Mouse (Mus musculus): ENCODE results near the gene Uchl1.

The Uchl1 gene

DNA sequence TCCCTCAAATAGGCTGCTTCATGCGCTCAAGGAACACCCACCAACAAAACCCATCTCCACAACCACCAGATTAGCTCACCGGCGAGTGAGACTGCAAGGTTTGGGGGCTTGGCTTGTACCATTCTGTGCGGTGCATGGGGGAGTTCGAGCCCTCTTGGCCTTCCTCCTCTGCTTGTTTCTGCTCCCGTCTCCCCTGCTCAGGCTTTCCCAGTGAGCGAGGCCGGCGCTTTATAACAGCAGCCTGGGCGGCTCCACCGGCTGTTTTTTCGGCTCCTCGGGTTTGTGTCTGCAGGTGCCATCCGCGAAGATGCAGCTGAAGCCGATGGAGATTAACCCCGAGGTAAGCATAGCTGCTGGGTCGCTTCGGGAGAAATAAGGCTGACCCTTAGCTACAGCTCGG is at the start of gene Uchl1:
Uchl1 (plus strand) TSS at position 109 of the 400 bp plus-strand sequence.
- DNase-seq = peak; percentile 94

DNA sequence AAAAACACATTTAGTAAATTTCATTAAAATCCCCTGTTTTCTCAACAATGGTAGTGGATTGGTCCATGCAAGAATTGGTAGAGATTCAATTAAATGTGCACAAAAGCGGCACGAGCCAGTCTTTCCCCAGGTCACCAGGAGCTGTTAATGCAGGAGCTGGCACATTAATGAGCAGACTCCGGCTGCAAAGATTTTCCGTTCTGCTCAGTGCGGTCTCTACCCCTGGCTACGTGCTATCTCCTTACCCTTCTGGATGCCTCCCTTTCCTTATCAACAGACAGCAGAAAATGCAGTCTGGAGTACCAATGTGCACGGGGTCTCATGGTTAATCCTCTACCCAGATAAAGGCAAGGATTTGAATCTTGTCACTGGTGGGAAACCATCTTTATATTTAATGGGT is 48.1 kb upstream of the Uchl1 start:
- DNase-seq = no peak

DNA sequence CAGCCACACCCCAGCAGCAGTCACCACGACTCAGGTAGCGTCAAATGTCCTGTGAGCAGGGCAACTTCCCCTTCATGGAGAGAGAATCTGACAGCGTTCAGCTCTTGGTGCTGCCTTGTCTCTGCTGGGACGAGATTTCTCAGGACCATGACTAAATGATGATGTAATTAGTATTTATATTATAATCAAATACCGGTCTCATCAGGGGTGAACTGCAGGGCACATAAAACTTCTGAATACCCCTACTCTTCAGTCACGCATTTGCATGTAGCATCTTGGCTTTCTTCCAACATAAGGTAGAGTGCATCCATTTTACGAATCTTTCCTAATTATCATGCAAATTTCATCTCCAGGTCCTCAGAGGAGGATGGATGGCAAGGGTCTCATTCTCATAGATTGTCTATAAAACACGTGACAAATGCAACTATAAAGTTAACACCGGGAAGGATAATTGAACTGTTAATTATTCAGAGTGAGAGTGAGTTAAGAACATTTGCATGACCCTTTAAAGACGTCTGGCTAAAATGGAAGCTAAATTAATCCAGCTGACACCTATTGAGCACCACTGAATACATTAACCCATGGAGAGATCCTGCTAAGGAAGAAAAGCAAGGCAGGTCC is 40.3 kb upstream of the Uchl1 start:
- DNase-seq = no peak

DNA sequence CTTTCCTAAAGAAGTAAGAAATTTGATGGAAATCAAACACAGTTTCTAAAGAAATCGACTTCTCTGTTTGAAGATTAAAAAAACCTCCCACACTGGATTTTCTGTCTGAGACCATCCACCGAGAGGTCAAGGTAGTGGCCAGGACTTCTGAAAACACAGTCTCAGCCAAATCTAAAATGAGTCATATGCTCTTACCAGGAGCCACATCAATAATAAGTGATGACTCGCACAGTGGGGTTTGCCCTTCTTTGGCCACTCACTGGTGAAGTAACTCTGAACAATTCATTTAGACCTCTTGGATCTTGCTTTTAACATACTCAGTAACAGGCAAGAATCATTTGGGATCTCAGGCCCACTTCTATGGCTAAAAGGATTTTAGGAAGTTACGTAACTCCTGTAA is 33.7 kb upstream of the Uchl1 start:
- DNase-seq = no peak

DNA sequence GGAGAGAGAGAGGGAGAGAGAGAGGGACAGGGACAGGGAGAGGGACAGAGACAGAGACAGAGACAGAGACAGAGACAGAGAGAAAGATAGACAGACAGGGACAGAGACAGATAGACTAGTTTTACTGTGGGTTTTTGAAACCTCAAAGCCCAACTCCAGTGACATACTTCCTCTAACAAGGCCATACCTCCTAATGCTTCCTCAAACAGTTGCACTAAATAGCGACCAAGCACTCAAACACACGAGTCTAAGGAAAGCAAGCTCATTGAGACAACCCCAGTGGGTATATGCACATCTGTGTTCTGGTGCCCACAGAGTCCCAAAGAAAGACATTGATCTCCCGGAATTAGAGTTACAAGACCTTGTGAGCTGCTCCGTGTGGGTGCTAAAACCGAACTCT is 32.6 kb upstream of the Uchl1 start:
- DNase-seq = no peak

DNA sequence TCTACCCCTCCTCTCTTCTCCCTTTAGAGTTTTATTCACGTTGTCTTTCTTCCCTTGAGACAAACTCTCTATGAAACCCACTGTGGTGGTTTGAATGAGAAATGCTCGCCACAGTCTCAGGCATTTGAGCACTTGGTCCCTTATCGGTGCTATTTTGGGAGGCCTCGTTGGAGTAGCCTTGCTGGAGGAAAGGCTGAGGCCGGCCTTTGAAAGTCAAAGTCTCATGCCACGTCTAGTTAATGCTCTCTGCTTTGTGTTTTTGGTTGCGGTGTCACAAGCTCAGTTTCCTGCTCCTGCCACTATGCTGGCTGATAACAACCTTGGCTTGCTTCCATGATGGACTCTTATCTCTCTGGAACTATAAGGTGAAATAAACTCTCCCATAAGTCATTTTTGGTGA is 28.4 kb upstream of the Uchl1 start:
- DNase-seq = no peak

DNA sequence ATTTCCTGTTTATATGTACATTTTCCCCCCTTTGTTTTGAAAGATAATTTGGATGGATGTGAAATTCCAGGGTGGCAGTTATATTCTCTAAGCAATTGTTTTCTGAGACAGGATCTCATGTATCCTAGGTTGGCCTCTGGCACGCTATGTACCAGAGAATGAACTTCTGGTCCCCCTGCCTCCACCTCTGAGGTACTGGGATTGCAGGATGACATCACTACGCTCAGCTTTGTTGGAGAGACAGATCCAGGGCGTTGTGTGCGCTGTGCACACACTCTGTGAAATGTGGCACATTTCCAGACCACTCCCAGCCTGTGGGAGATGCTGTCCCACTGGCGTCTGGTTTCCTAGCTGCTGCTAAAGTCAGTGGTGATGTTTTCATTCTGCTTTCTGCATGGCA is 21.7 kb upstream of the Uchl1 start:
- DNase-seq = peak; percentile 13

DNA sequence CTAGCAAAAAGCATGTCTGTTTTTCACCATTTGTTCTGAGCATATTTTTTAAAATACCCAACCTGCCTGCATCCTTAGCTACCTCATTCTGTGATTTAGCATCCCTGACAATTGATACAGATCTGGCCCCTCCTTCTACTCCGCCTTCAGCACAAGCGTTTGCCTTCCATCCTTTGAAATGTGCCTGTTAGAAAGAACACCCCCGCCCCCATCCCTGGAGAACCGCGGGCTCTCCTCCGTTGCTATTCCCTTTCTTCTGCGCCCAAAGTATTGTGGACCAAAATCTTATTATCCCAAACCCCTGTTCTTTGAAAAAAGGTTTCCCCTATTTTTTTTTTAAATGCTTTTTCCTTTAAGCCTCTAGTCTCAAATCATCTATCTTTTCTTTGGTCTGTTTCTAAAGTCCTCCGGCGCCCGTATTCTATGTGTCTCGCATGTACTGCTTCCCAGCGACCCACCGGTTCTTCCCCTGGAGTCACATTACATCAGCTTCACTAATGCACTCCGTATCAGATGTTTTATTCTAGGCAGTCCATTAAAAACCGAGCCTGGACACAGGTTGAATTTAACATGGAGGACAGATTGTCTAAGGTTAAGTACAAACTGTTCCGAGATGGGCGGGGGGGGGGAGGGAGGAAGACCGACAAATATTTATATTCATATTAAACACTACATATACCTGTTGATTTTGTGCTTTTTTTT is 551 bp upstream of the Uchl1 start:
- peak; percentile 62 for DNase-seq

DNA sequence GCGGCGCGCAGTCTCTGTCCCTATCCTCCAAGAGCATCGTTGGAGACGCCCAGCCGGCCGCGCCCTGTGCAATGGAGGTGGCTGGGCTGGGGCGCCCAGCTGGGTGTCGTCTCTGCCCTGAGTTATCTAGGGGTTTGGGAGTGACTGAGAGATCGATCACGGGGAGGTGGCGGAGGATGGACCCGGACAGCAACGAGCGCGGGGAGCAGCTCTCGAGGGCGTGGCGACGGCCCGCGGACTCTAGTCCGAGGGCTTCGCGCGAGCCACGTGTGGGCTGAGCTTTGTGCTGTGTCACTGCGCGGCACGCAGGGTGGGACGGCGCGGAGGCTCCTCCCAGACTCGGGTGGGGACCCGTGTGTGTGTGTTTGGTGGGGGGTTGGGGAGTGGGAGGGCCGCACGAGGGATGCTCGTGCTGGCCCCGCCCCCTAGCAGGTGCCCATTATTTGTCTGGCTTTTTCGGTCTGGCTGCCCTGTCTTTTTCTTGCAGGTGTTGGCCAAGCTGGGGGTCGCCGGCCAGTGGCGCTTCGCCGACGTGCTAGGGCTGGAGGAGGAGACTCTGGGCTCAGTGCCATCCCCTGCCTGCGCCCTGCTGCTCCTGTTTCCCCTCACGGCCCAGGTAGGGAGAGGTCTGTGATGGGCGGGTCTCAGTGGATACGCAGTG is 696 bp downstream of the Uchl1 start:
- DNase-seq = peak; percentile 79

DNA sequence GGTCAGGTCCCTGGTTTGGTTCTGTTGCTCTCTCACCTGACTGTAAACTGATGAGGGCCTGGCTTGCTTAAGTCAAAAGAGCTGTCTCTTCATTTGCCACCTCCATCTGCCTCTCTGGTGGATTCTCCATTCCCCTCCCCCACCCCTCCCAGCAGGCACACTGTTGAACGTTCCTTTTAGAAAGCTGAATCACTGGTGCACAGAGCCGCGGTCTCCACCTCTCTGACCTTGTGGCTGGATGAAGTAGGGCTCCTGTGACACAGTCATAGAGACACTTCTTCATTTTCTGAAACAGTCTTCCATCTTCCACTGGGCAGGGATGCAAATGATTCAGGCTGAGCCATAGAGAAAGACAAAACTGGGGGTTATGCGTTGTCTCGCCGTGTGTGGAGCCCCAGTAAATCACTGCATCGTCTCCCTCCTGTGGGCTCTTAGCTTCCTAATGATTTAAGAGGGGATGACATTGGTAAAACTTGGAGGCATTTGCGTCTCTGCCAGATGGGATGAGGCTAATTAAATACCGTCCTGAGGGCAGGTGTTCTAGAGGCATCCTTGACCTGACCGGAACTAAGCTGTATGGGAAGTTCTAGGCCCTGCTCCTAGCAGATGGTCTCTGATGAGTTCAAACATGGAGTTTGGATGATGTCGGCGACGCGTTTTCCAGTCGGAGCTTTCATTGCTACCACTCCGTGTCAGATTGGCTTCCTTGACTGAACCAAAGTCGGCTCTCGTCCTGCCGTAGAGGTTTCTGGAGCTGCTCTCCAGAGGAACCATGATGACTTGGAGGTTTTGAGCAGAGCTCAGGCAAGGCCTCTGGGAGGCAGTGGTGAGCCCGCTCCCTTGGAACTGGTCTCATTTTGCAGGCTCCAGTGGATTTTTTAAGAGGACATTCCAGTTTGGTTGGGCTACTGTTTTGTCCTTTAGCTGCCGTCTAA is 1.8 kb downstream of the Uchl1 start:
- DNase-seq = peak; percentile 40

DNA sequence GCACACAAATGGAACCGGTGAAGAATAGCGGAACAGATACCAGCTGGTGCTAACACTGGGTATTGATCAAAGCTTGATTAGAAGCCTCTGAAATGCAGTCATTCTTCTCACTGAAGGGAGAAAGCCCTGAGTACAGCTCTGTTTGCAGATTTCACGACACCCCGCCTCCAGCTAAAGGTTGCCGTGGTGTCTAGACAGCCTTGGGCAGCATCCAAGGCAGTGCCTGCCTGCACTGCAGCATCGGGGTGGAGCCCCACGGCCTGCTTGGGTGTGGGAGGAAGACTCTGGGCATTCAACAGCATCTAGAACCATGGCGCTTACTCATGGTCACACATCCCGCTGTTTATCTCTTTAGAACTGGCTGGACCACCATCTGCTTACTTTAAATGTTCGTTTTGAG is 3.3 kb downstream of the Uchl1 start:
- DNase-seq = no peak

DNA sequence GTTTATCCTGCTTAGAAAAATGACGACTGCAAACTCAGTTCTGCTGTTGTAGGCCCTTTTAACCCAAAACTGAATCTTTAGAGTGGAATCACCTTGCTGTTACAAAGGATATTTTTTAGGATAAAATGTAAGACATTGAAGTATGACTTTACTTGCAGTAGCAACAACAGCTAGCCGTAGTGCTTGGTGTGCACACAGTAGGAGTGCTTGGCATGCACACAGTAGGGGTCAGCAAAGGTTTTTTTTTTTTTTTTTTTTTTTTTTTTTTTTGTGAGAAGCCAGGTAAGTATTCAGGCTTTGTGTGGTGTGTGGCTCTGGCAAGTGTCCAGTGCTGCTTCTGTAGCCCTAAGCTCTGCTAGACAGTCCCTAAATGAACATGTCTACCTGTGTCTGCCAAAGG is 10.0 kb downstream of the Uchl1 start:
- no peak for DNase-seq

DNA sequence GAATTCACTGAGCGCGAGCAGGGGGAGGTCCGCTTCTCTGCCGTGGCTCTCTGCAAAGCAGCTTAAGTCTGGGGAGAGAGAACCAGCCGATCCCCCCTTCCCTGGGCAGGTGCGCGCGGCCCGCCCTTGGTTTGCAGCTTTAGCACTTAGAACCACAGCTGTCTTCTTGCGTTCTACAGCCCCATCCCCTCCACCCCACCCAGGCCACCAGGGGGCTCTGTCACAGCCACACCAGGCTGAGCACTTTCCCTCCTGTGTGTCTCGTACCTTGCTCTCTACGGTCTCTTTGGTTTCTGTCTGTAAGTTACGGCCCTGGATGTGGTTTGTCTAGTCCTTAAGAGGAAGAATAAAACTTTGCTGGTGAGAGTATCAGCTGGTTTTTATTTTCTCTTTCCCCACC is 11.0 kb downstream of the Uchl1 start:
- no peak for DNase-seq

DNA sequence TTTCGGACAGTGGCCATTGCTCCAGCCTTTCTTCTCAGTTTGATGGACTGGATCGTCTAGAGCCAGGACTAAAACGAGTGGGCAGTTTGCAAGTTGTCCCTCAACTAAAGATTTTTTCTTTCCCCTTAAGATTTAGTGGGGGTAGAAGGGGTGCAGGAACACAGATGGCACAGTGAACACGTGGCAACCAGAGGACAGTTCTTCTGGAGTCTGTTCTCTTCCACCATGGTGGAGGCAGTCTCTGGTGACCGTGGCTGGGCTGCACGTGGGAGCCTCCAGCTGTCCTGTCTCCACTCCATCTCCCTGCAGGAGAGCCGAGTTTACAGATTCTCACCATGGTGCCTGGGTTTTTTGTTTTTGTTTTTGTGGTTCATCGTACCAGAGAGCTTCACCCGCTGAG is 11.8 kb downstream of the Uchl1 start:
- DNase-seq = no peak

DNA sequence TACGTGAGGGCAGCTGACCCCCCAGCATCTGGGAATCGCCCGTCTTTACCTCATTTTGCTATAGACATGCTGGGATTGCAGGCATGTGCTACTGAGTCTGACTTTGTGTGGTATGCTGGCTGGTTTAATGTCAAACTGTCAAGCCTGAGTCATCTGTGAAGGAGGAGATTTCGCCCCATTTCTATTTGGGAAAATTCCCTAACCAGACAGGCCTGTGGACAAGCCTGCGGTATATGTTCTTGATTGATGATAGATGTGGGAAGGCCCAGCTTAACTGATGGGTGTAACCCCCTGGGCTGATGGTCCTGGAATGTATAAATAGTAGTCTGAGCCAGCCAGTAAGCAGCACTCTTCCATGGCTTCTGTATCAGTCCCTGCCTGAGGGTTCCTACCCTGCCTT is 12.4 kb downstream of the Uchl1 start:
- DNase-seq = no peak

DNA sequence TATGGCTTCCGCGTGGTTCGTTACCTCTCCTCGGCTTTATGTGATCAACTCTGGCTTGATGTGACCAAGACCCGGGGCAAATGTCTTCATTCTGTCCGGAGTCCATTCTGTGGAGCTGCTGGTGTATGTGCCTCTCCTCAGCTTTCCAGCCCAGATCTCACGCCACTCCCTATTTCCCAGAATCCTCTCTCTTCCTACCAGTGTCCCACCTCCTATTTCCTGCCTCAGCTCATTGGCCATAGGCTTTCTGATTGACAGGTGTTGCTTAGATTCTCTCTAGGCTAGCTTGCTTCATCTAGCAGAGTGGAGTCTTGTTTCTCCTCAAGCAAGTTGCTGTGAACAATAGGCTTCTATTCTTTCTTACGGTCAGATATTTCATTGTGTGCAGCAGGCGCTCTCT is 13.9 kb downstream of the Uchl1 start:
- no peak for DNase-seq

DNA sequence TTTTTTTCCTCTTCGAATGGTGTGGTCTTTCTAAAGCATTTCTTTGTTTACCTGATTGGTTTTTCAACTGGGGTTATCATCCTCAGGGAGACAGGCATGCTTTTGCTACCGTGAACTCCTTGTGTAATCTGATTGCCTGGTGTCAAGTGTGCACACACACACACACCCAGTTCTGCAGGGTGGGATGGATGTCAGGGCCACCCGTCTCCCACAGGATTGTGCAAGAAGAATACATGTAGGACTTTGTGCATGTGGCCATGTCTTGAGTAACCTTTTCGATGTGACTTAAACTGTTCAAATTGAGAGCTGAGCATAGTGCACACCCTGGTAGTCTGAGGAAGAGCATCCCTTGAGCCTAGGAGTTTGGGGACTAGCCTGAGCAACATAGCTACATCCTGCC is 17.3 kb downstream of the Uchl1 start:
- no peak for DNase-seq

DNA sequence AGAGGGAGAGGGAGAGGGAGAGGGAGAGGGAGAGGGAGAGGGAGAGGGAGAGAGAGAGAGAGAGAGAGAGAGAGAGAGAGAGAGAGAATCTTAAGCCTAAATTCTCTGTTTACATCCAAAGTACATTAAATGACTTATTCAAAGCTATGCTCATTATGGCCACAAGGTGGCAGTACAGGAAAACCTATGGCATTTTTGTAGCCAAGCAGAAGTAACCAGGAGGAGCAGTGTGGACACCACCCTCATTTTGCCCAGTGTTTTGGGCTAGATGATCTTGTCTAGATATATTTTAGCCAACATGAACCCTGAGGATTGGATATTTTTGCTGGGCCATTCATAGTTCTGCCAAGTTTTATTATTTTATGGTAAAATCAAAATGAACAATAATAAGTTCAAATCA is 21.2 kb downstream of the Uchl1 start:
- DNase-seq = peak; percentile 82

DNA sequence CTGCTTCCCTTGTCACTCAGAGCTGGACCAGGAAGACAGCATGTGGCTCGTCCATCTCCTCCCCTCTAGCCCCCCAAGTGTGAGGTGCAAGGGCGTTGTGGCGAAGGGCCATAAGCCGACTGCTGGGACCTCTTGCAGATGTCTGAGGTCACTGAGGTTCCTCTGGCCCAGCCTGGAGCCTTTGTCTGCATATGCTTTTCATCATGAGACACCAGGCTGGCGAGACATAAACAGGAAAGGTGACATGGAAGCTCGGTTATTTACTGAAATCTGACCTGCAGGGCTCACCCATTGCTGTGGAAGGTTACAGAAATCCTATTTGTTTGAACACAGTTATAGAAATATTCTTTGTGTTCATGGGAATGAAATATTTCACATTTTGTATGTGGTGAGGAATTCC is 24.0 kb downstream of the Uchl1 start:
- DNase-seq = peak; percentile 56

DNA sequence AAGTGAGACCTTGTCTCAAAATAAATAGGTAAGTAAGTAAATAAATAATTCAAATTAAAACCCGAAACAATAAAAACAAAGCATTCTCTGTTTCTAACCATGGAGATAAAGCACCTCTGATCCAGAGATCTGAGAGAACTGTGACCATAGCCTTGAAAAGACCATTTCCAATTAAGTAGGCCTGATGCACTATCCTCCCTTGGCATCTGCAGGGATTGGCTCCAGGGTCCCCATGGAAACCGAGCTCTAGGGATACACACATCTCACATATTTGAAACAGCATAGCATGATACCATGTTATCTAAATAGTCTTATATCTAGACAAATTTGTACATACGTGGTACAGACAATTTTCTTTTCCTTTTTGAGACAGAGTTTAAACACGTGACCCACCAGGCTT is 26.1 kb downstream of the Uchl1 start:
- no peak for DNase-seq

DNA sequence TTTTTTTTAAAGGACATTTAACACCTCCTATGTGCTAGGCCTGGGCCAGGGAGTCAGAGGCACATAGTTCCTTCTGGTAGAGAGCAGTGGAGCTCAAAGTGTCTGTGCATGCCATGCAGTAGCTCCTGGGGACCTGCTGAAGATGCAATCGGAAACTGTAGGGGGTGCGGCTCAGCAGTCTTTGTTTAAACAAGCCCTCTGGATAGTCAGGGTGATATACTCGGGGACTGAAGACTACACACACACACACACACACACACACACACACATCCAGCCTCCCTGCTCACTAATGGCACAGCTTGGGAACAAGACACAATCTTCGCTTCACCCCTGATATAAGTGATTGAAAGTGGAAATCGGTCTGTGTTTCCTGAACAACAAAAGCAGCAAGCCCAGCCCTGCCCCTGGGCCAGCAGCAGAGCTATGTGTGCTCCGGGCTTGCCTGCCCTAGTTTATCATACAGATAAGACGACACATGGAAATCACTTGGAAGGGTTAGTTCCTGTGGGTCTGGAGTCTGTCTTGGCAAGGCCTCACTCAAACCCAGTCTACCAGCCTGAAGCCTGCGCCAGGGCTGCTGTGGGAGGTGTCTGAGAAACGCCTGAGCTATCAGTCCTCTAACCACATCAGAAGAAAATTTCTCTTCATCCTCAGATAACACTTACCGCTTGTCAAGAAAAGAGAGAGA is 27.6 kb downstream of the Uchl1 start:
- no peak for DNase-seq

DNA sequence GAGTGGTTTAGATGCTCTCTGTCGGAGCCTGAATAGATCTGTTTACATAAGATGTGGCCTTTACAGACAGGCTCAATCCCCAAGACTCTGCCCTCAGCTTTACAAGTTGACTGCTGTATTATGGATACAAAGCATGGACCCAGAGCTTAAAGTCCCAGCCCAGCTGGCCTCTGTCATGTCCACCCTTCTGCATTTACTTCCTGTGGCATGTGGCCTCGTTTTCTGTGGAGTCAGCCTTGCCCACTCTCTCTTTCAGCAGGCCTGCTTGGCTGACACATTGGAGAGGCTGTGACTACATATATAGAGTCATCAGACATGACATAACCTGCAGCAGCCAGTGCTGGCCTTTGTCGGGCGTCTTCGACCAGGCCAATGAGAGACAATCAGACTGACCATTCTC is 32.0 kb downstream of the Uchl1 start:
- DNase-seq = no peak

Measured in embryo, embryonic 11 days (tissue).